Mouse (Mus musculus) embryonic facial prominence, embryonic 10.5 days (tissue): Measurements from ENCODE around the gene Heatr4. TPM values are rescaled to one million over a fixed set of nuclear protein-coding genes. Genes with fewer than 3 reads are reported as not detected.
"Not testable (repeated sequence)": the region's sequence is repeated elsewhere in the genome, so short reads cannot be mapped to it uniquely, and the experiment has no call there.

Experiments used
- DNase-seq: peaks from one replicate; pipeline ENCODE4 v3.0.0-alpha.2; 2017; ENCODE audit warnings: low spot score
- H3K27ac ChIP-seq: fragments of 300-500 bp; sonication (generic); replicated peaks from 2 replicates; pipeline ENCODE4 v1.5.1; 2016; ENCODE audit warnings: mild to moderate bottlenecking
- H3K27me3 ChIP-seq: fragments of 300-500 bp; sonication (generic); replicated peaks from 2 replicates; pipeline ENCODE4 v1.6.1; 2016; ENCODE audit warnings: low read depth, mild to moderate bottlenecking; ENCODE audit not compliant: poor library complexity, severe bottlenecking
- H3K36me3 ChIP-seq: fragments of 300-500 bp; sonication (generic); replicated peaks from 2 replicates; pipeline ENCODE4 v1.6.1; 2016; ENCODE audit warnings: mild to moderate bottlenecking, moderate library complexity
- H3K4me1 ChIP-seq: fragments of 300-500 bp; sonication (generic); 2 replicates; pipeline ENCODE4 v1.6.1; 2016
- H3K4me3 ChIP-seq: fragments of 300-500 bp; sonication (generic); 2 replicates; pipeline ENCODE4 v1.5.1; 2016; ENCODE audit warnings: mild to moderate bottlenecking, moderate library complexity
- H3K9me3 ChIP-seq: fragments of 300-500 bp; sonication (generic); 2 replicates; pipeline ENCODE4 v1.6.1; 2016; ENCODE audit warnings: mild to moderate bottlenecking
- WGBS: fragments of 180-500 bp; shearing (Covaris S2); methylation state at CpG from one replicate; pipeline ENCODE4 v1.1.7; 2016; 5-methylcytosine and 5-hydroxymethylcytosine counted together
- polyA plus RNA-seq: library from polyadenylated mRNA; unstranded; fragments of >200 nt; fragmentation: Nextera tagmentation; extraction: Ambion mirVana; gene quantifications from 2 replicates; pipeline ENCODE4 v1.2.1, GENCODE M21; 2016

The Heatr4 gene
- polyA plus RNA-seq, 1 experiment from 2014 or later = not detected

GRCm38 (mm10) chr12:84011251-84012040, 26.8 kb upstream of the Heatr4 start:
- peaks cover 19% of the 10 kb centered on the region for H3K4me1 ChIP-seq
- DNase-seq = peak; percentile 43
- 58% methylated on average over 12 of the region's 12 CpGs for WGBS
- no peaks in the 10 kb centered on the region for H3K9me3 ChIP-seq
- 0 out of 2 replicates have a peak, but pooled peaks cover 6% of the 10 kb centered on the region for H3K27me3 ChIP-seq
- peak overlapping the region; percentile 22; the same call in 1 of the 2 replicates for H3K4me3 ChIP-seq
- peaks cover 9% of the 10 kb centered on the region for H3K36me3 ChIP-seq
- H3K27ac ChIP-seq = no peak overlapping the region

- DNase-seq = no peak
- peak overlapping the region; percentile 58 for H3K4me3 ChIP-seq
- H3K4me1 ChIP-seq = peaks cover 19% of the 10 kb centered on the region
- WGBS = 85% methylated on average over 3 of the region's 3 CpGs
- H3K27me3 ChIP-seq = 0 out of 2 replicates have a peak, but pooled peaks cover 6% of the 10 kb centered on the region
- no peak overlapping the region for H3K27ac ChIP-seq
- peaks cover 2% of the 10 kb centered on the region for H3K36me3 ChIP-seq
- no peaks in the 10 kb centered on the region for H3K9me3 ChIP-seq
Measured at GRCm38 (mm10) chr12:84010201-84010600, 25.5 kb upstream of the Heatr4 start.

GRCm38 (mm10) chr12:84009171-84009965, 24.7 kb upstream of the Heatr4 start, which contains the start of gene Acot1:
Acot1 (plus strand) TSS chr12:84009490.
- Histone ChIP-seq H3K27ac (peak within 1 kb of the TSS; percentile 81), H3K4me3 (peak within 1 kb of the TSS; percentile 58), H3K4me1 (peaks cover 19% of the 10 kb centered on the region)
- not testable (repeated sequence) for H3K36me3 ChIP-seq, H3K27me3 ChIP-seq, H3K9me3 ChIP-seq
- peak; percentile 82 for DNase-seq
- WGBS = 1% methylated on average over 70 of the region's 70 CpGs

GRCm38 (mm10) chr12:84008729-84009128, 24.1 kb upstream of the Heatr4 start:
- no peak for DNase-seq
- H3K27me3 ChIP-seq = 0 out of 2 replicates have a peak, but pooled peaks cover 6% of the 10 kb centered on the region
- H3K4me3 ChIP-seq = peak overlapping the region; percentile 58
- no peaks in the 10 kb centered on the region for H3K36me3 ChIP-seq
- peaks cover 19% of the 10 kb centered on the region for H3K4me1 ChIP-seq
- H3K27ac ChIP-seq = peak overlapping the region; percentile 81
- H3K9me3 ChIP-seq = no peaks in the 10 kb centered on the region
- WGBS = 68% methylated on average over 8 of the region's 8 CpGs

GRCm38 (mm10) chr12:84008251-84008650, 23.6 kb upstream of the Heatr4 start:
- Histone ChIP-seq H3K4me3 (no peak overlapping the region), H3K36me3 (no peaks in the 10 kb centered on the region), H3K27me3 (0 out of 2 replicates have a peak, but pooled peaks cover 6% of the 10 kb centered on the region), H3K27ac (peak overlapping the region; percentile 81), H3K9me3 (no peaks in the 10 kb centered on the region), H3K4me1 (peaks cover 19% of the 10 kb centered on the region)
- no peak for DNase-seq
- WGBS = 90% methylated on average over 12 of the region's 12 CpGs

GRCm38 (mm10) chr12:84003866-84004265, 19.2 kb upstream of the Heatr4 start:
- Histone ChIP-seq H3K27me3 (0 out of 2 replicates have a peak, but pooled peaks cover 5% of the 10 kb centered on the region), H3K4me1 (peaks cover 3% of the 10 kb centered on the region), H3K27ac (no peak overlapping the region), H3K4me3 (no peak overlapping the region), H3K36me3 (no peaks in the 10 kb centered on the region), H3K9me3 (peaks cover 7% of the 10 kb centered on the region; the same call in 1 of the 2 replicates)
- WGBS = 86% methylated on average over 1 of the region's 1 CpGs
- DNase-seq = no peak

GRCm38 (mm10) chr12:84000418-84000817, 15.8 kb upstream of the Heatr4 start:
- no peak for DNase-seq
- 91% methylated on average over 3 of the region's 3 CpGs for WGBS
- no peaks in the 10 kb centered on the region for H3K27me3 ChIP-seq
- H3K4me1 ChIP-seq = no peaks in the 10 kb centered on the region
- H3K27ac ChIP-seq = no peak overlapping the region
- peaks cover 11% of the 10 kb centered on the region; the same call in 1 of the 2 replicates for H3K9me3 ChIP-seq
- no peak overlapping the region for H3K4me3 ChIP-seq
- H3K36me3 ChIP-seq = no peaks in the 10 kb centered on the region

GRCm38 (mm10) chr12:83999237-83999636, 14.6 kb upstream of the Heatr4 start:
- not testable (repeated sequence) for H3K27me3 ChIP-seq, H3K27ac ChIP-seq, H3K36me3 ChIP-seq, H3K4me1 ChIP-seq, DNase-seq, H3K4me3 ChIP-seq
- 88% methylated on average over 8 of the region's 8 CpGs for WGBS
- peaks cover 11% of the 10 kb centered on the region; the same call in 1 of the 2 replicates for H3K9me3 ChIP-seq

GRCm38 (mm10) chr12:83998341-83999107, 13.9 kb upstream of the Heatr4 start:
- peaks cover 11% of the 10 kb centered on the region; the same call in 1 of the 2 replicates for H3K9me3 ChIP-seq
- no peaks in the 10 kb centered on the region for H3K4me1 ChIP-seq
- peaks cover 9% of the 10 kb centered on the region for H3K36me3 ChIP-seq
- no peak overlapping the region for H3K4me3 ChIP-seq
- no peaks in the 10 kb centered on the region for H3K27me3 ChIP-seq
- H3K27ac ChIP-seq = no peak overlapping the region
- WGBS = 62% methylated on average over 11 of the region's 11 CpGs
- no peak for DNase-seq

- no peak for DNase-seq
- Histone ChIP-seq H3K9me3 (0 out of 2 replicates have a peak, but pooled peaks cover 9% of the 10 kb centered on the region), H3K27me3 (no peaks in the 10 kb centered on the region), H3K4me1 (no peaks in the 10 kb centered on the region), H3K27ac (no peak overlapping the region), H3K4me3 (no peak overlapping the region), H3K36me3 (peaks cover 17% of the 10 kb centered on the region)
- WGBS = 74% methylated on average over 2 of the region's 2 CpGs
Measured at GRCm38 (mm10) chr12:83997221-83997620, 12.6 kb upstream of the Heatr4 start.

GRCm38 (mm10) chr12:83989378-83989777, 4.7 kb upstream of the Heatr4 start:
- peaks cover 17% of the 10 kb centered on the region for H3K36me3 ChIP-seq
- DNase-seq = no peak
- no peaks in the 10 kb centered on the region for H3K27me3 ChIP-seq
- no peak overlapping the region for H3K27ac ChIP-seq
- WGBS = 94% methylated on average over 4 of the region's 4 CpGs
- H3K4me3 ChIP-seq = no peak overlapping the region
- peaks cover 11% of the 10 kb centered on the region for H3K4me1 ChIP-seq
- no peaks in the 10 kb centered on the region for H3K9me3 ChIP-seq

- WGBS = 69% methylated on average over 4 of the region's 4 CpGs
Measured at GRCm38 (mm10) chr12:83988483-83988882, 3.8 kb upstream of the Heatr4 start.

More at GRCm38 (mm10) chr12:83988483-83988882, 3.8 kb upstream of the Heatr4 start:
- Histone ChIP-seq H3K27ac (peak overlapping the region; percentile 91), H3K4me3 (peak overlapping the region; percentile 70), H3K4me1 (peaks cover 11% of the 10 kb centered on the region), H3K9me3 (no peaks in the 10 kb centered on the region), H3K36me3 (peaks cover 10% of the 10 kb centered on the region), H3K27me3 (no peaks in the 10 kb centered on the region)
- DNase-seq = no peak
